Mouse (Mus musculus) liver, adult 2 months (tissue): ENCODE results near the gene Skap1. TPM values are rescaled to one million over a fixed set of nuclear protein-coding genes. Genes with fewer than 3 reads are reported as not detected.

ENCODE experiments used
- DNase-seq: peaks from one replicate; pipeline ENCODE4 v3.0.0-alpha.2; 2011; ENCODE audit warnings: low read depth, low spot score; ENCODE audit errors: extremely low read depth
- H3K27ac ChIP-seq: fragments of 200-500 bp; replicated peaks from 2 replicates; pipeline ENCODE4 v1.5.1; 2012; ENCODE audit warnings: low read depth, mild to moderate bottlenecking, control low read depth, inconsistent platforms, low read length; ENCODE audit not compliant: insufficient read depth
- H3K27me3 ChIP-seq: fragments of 200-500 bp; 2 replicates; pipeline ENCODE4 v1.6.1; 2012; ENCODE audit warnings: mild to moderate bottlenecking, moderate library complexity, low read length, inconsistent platforms; ENCODE audit not compliant: control insufficient read depth, insufficient read depth
- H3K36me3 ChIP-seq: fragments of 200-500 bp; 2 replicates; pipeline ENCODE4 v1.6.1; 2012; ENCODE audit warnings: low read length, inconsistent platforms; ENCODE audit not compliant: control insufficient read depth, insufficient read depth
- H3K4me1 ChIP-seq: fragments of 200-500 bp; 2 replicates; pipeline ENCODE4 v1.6.1; 2011; ENCODE audit warnings: low read length; ENCODE audit not compliant: control insufficient read depth, insufficient read depth
- H3K4me3 ChIP-seq: fragments of 200-500 bp; 2 replicates; pipeline ENCODE4 v1.5.1; 2011; ENCODE audit warnings: low read depth, mild to moderate bottlenecking, control low read depth, low read length, moderate library complexity; ENCODE audit not compliant: insufficient read depth
- H3K79me2 ChIP-seq: fragments of 200-500 bp; 2 replicates; pipeline ENCODE4 v1.6.1; 2012; ENCODE audit warnings: inconsistent platforms, mild to moderate bottlenecking, low read length, moderate library complexity; ENCODE audit not compliant: control insufficient read depth, insufficient read depth
- H3K9ac ChIP-seq: fragments of 200-500 bp; 2 replicates; pipeline ENCODE4 v1.6.1; 2012; ENCODE audit warnings: low read depth, mild to moderate bottlenecking, control low read depth, inconsistent platforms, low read length
- CTCF ChIP-seq: fragments of 200-500 bp; IDR thresholded peaks from 2 replicates; pipeline ENCODE4 v1.5.1; 2011; ENCODE audit warnings: low read depth, low read length, control low read depth
- POLR2A ChIP-seq: fragments of 200-500 bp; IDR thresholded peaks from 2 replicates; pipeline ENCODE4 v1.6.1; 2011; ENCODE audit warnings: low read length, control low read depth; ENCODE audit not compliant: insufficient read depth; ENCODE audit errors: extremely low read depth
- WGBS: fragments of 180-500 bp; shearing (Covaris S2); methylation state at CpG from one replicate; pipeline ENCODE4 v1.1.7; 2018; 5-methylcytosine and 5-hydroxymethylcytosine counted together
- polyA plus RNA-seq: library from polyadenylated mRNA; depleted of rRNA; stranded (reverse); fragments of >200 nt; gene quantifications from 2 replicates; pipeline ENCODE4 v1.2.3, GENCODE M21; 2012
- total RNA-seq: library from RNA; depleted of rRNA; stranded (reverse); fragments of >200 nt; gene quantifications from 2 replicates; pipeline ENCODE4 v1.2.3, GENCODE M21; 2014

Gene Skap1
- total and polyA plus RNA-seq, 2 experiments: 0.40 to 0.92 TPM

- H3K27me3 ChIP-seq: no peaks in the 10 kb centered on the region
- 24% methylated on average over 12 of the region's 12 CpGs for WGBS
Observed at GRCm38 (mm10) chr11:96595890-96596289, 131.5 kb downstream of the Skap1 start.

GRCm38 (mm10) chr11:96596301-96596700, 131.9 kb downstream of the Skap1 start:
- Histone ChIP-seq H3K4me1 (peaks cover 3% of the 10 kb centered on the region), H3K79me2 (no peaks in the 10 kb centered on the region), H3K4me3 (peak overlapping the region; percentile 7; the same call in 1 of the 2 replicates), H3K27ac (no peak overlapping the region), H3K9ac (no peak overlapping the region), H3K27me3 (no peaks in the 10 kb centered on the region), H3K36me3 (no peaks in the 10 kb centered on the region)
- WGBS: 18% methylated on average over 6 of the region's 6 CpGs
- DNase-seq: peak; percentile 41
- TF ChIP-seq POLR2A: no peak
- no peak for TF ChIP-seq CTCF

More at GRCm38 (mm10) chr11:96595890-96596289, 131.5 kb downstream of the Skap1 start:
- peak overlapping the region; percentile 7; the same call in 1 of the 2 replicates for H3K4me3 ChIP-seq
- DNase-seq: no peak
- H3K4me1 ChIP-seq: peaks cover 3% of the 10 kb centered on the region
- H3K27ac ChIP-seq: no peak overlapping the region
- no peaks in the 10 kb centered on the region for H3K36me3 ChIP-seq
- no peak for TF ChIP-seq CTCF
- TF ChIP-seq POLR2A: no peak
- H3K9ac ChIP-seq: no peak overlapping the region
- H3K79me2 ChIP-seq: no peaks in the 10 kb centered on the region

- Histone ChIP-seq H3K27me3 (no peaks in the 10 kb centered on the region), H3K4me3 (no peak overlapping the region), H3K36me3 (no peaks in the 10 kb centered on the region), H3K27ac (no peak overlapping the region), H3K79me2 (no peaks in the 10 kb centered on the region), H3K4me1 (0 out of 2 replicates have a peak, but pooled peaks cover 2% of the 10 kb centered on the region), H3K9ac (no peak overlapping the region)
- DNase-seq: no peak
- 88% methylated on average over 3 of the region's 3 CpGs for WGBS
- TF ChIP-seq POLR2A (no peak), CTCF (no peak)
Observed at GRCm38 (mm10) chr11:96602806-96603205, 138.4 kb downstream of the Skap1 start.

- H3K27ac ChIP-seq: no peak overlapping the region
- WGBS: 59% methylated on average over 6 of the region's 6 CpGs
- H3K27me3 ChIP-seq: no peaks in the 10 kb centered on the region
- TF ChIP-seq POLR2A (no peak), CTCF (no peak)
- H3K4me1 ChIP-seq: 0 out of 2 replicates have a peak, but pooled peaks cover 2% of the 10 kb centered on the region
- no peaks in the 10 kb centered on the region for H3K79me2 ChIP-seq
- no peaks in the 10 kb centered on the region for H3K36me3 ChIP-seq
- DNase-seq: no peak
- H3K9ac ChIP-seq: no peak overlapping the region
- H3K4me3 ChIP-seq: no peak overlapping the region
Observed at GRCm38 (mm10) chr11:96604306-96604705, 139.9 kb downstream of the Skap1 start.

- WGBS: 61% methylated on average over 7 of the region's 7 CpGs
- Histone ChIP-seq H3K4me3 (no peak overlapping the region), H3K27ac (no peak overlapping the region), H3K36me3 (no peaks in the 10 kb centered on the region), H3K79me2 (no peaks in the 10 kb centered on the region), H3K9ac (no peak overlapping the region), H3K27me3 (no peaks in the 10 kb centered on the region), H3K4me1 (0 out of 2 replicates have a peak, but pooled peaks cover 2% of the 10 kb centered on the region)
- no peak for DNase-seq
- TF ChIP-seq POLR2A: no peak
- no peak for TF ChIP-seq CTCF
Observed at GRCm38 (mm10) chr11:96604751-96605450, 140.5 kb downstream of the Skap1 start.

GRCm38 (mm10) chr11:96605516-96605915, 141.1 kb downstream of the Skap1 start:
- Histone ChIP-seq H3K4me1 (0 out of 2 replicates have a peak, but pooled peaks cover 2% of the 10 kb centered on the region), H3K79me2 (no peaks in the 10 kb centered on the region), H3K36me3 (no peaks in the 10 kb centered on the region), H3K4me3 (no peak overlapping the region), H3K9ac (no peak overlapping the region), H3K27ac (no peak overlapping the region), H3K27me3 (no peaks in the 10 kb centered on the region)
- WGBS: 90% methylated on average over 6 of the region's 6 CpGs
- no peak for DNase-seq
- TF ChIP-seq CTCF: no peak
- TF ChIP-seq POLR2A: no peak
